Mouse (Mus musculus): Measurements from ENCODE around the gene Prkar1b.

DNA sequence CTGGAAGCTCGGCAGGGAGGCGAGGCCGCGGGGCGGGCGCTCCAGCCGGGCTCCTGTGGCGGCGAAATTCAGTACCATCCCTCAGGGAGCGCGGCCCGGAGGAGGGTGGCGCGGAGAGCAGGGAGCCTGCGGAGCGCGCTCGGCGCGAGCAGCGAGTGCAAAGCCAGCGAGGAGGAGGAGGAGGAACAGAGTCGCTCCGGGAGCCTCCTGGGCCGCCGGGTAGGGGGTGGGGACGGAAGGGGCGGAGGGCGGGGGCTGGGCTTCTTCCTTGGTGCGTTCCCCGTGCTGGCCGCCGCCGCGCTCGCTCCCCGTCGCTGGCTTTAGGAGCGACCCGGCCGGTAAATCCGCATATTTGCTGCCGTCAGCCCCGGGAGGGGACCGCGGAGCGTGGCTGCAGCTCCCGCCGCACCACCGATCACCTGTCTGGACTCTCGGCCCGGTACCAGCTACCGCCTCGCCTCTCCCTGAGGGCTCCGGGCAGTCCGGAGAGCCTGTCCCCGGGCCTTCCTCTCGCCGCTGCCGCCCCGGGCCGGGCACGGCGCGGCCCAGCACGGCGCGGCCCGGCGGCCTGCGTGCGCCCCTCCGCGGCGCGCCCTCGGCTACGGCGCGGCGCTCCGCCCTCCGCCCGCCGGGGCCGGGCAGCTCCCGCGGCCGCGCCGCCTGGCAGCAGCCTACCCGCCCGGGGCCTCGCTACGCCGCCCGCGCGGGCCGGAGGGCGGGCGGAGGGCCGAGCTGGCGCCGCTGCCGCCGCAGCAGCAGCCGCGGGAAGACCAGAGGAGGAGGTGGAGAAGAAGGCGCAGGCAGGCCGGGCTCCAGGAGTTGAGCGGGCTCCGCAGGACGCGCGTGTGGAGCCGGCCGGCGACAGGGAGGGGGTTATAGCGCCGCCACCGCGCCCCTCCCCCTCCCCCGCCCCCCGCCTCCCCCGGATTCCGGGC, 154.7 kb downstream of the Prkar1b start:
- TF ChIP-seq POU5F1 (IDR thresholded peaks at IDR 0.05; ENCODE audit: borderline replicate concordance, low read length) = no peak
- no peak for TF ChIP-seq CTCF (conservative IDR thresholded peaks at IDR 0.05; ENCODE audit: low read length)
- no peak for TF ChIP-seq NANOG (IDR thresholded peaks at IDR 0.05; ENCODE audit: borderline replicate concordance, low read length)
